12 mouse cellular contexts compared by ENCODE assay signal in genomic region chr2:71651662-71652061, GRCm38 (mm10).
DNase-seq lines count a peak whose midpoint lies in the region; ATAC-seq and TF ChIP-seq lines count a peak whose summit lies in the region.
"Had no signal": no experiment of that assay in that cellular context is flagged by ENCODE, and none has a peak within 500 bp of the region (broad histone marks: within the 10 kb centered on the region; RNA-seq: fewer than 3 reads in every experiment).

No protein-coding gene starts in this region.

- H3K9ac ChIP-seq in ES-Bruce4 (ENCODE audit: low read depth, poor library complexity, severe bottlenecking): 0 out of 2 replicates have a peak overlapping the region, but pooled peaks have one; percentile 29
- H3K9ac ChIP-seq in forebrain, embryonic 15.5 days (replicated peaks): no peak overlapping the region
- H3K9ac ChIP-seq in midbrain, embryonic 11.5 days (ENCODE audit: low read length): no peak overlapping the region
- H3K9ac ChIP-seq: heart, embryonic 12.5 days; kidney, embryonic 15.5 days had no signal

- TF ChIP-seq CTCF in ES-Bruce4 (IDR thresholded peaks at IDR 0.05; ENCODE audit: low read depth, low read length): no peak

- H3K9me3 ChIP-seq in ES-Bruce4 (replicated peaks; ENCODE audit: control insufficient read depth, insufficient read depth, low read length, poor library complexity, severe bottlenecking): no peaks in the 10 kb centered on the region
- H3K9me3 ChIP-seq in forebrain, embryonic 15.5 days: no peaks in the 10 kb centered on the region
- H3K9me3 ChIP-seq in midbrain, embryonic 11.5 days (ENCODE audit: control insufficient read depth, low read length): no peaks in the 10 kb centered on the region
- H3K9me3 ChIP-seq: heart, embryonic 12.5 days; kidney, embryonic 15.5 days had no signal

- TF ChIP-seq EP300 in ES-Bruce4 (IDR thresholded peaks at IDR 0.05; ENCODE audit: insufficient read depth, low read depth, low read length): no peak

- WGBS in forebrain, embryonic 15.5 days: 0% methylated on average over 2 of the region's 2 CpGs
- WGBS in midbrain, embryonic 11.5 days: 16% methylated on average over 2 of the region's 2 CpGs

- peak; percentile 41 for DNase-seq in embryo, embryonic 11 days
- no peak for DNase-seq in embryo, embryonic 10 days (ENCODE audit: low spot score)
- DNase-seq in midbrain, embryonic 11.5 days (ENCODE audit: low spot score, missing footprints): peak; percentile 84
- no peak for DNase-seq in gastrocnemius, postnatal 36 days
- no peak for DNase-seq in gastrocnemius, adult 18-20 months (ENCODE audit: low spot score)
- no peak for DNase-seq in right cerebral cortex, adult 18-20 months
- DNase-seq: cerebellum, adult 11-12 months had no signal

- H3K4me2 ChIP-seq in forebrain, embryonic 15.5 days (replicated peaks): no peak overlapping the region
- no peak overlapping the region for H3K4me2 ChIP-seq in midbrain, embryonic 11.5 days

- H3K36me3 ChIP-seq in ES-Bruce4 (ENCODE audit: control insufficient read depth, insufficient read depth, low read length, poor library complexity, severe bottlenecking): no peaks in the 10 kb centered on the region
- no peaks in the 10 kb centered on the region for H3K36me3 ChIP-seq in forebrain, embryonic 15.5 days
- no peaks in the 10 kb centered on the region for H3K36me3 ChIP-seq in midbrain, embryonic 11.5 days (ENCODE audit: control insufficient read depth, insufficient read depth, low read length)
- H3K36me3 ChIP-seq: heart, embryonic 12.5 days; kidney, embryonic 15.5 days had no signal

- no peak overlapping the region for H3K4me3 ChIP-seq in ES-Bruce4 (ENCODE audit: low read depth, low read length)
- no peak overlapping the region for H3K4me3 ChIP-seq in forebrain, embryonic 15.5 days
- no peak overlapping the region for H3K4me3 ChIP-seq in midbrain, embryonic 11.5 days (ENCODE audit: low read depth, low read length)
- H3K4me3 ChIP-seq: heart, embryonic 12.5 days; kidney, embryonic 15.5 days had no signal

- TF ChIP-seq POLR2A in ES-Bruce4 (IDR thresholded peaks at IDR 0.05; ENCODE audit: insufficient read depth, low read length): no peak

- no peaks in the 10 kb centered on the region for H3K27me3 ChIP-seq in ES-Bruce4 (ENCODE audit: control insufficient read depth, insufficient read depth, low read length, poor library complexity, severe bottlenecking)
- H3K27me3 ChIP-seq in forebrain, embryonic 15.5 days: no peaks in the 10 kb centered on the region
- no peaks in the 10 kb centered on the region for H3K27me3 ChIP-seq in midbrain, embryonic 11.5 days (ENCODE audit: control insufficient read depth, insufficient read depth, low read length)
- H3K27me3 ChIP-seq: heart, embryonic 12.5 days; kidney, embryonic 15.5 days had no signal

- H3K4me1 ChIP-seq in ES-Bruce4 (ENCODE audit: control insufficient read depth, insufficient read depth, low read length): peaks cover 4% of the 10 kb centered on the region
- peaks cover 47% of the 10 kb centered on the region for H3K4me1 ChIP-seq in forebrain, embryonic 15.5 days
- peaks cover 27% of the 10 kb centered on the region for H3K4me1 ChIP-seq in midbrain, embryonic 11.5 days (ENCODE audit: control insufficient read depth, insufficient read depth, low read length)

- no peak for ATAC-seq in forebrain, embryonic 15.5 days (replicated peaks)
- ATAC-seq in midbrain, embryonic 11.5 days (ENCODE audit: low FRiP score): no peak
- ATAC-seq: activated CD4-positive, CD25-positive, alpha-beta regulatory T cell, adult 4 months had no signal

- intact Hi-C loops in gastrocnemius, postnatal 36 days (cut with DNase I): no loop called here

- peak overlapping the region; percentile 97 for H3K27ac ChIP-seq in ES-Bruce4 (ENCODE audit: insufficient read depth, low read length)
- H3K27ac ChIP-seq in forebrain, embryonic 15.5 days (replicated peaks): peak overlapping the region; percentile 77
- peak overlapping the region; percentile 63; the same call in 1 of the 2 replicates for H3K27ac ChIP-seq in midbrain, embryonic 11.5 days (ENCODE audit: low read depth, low read length)

Comparison
In these comparisons a context has a peak if more than half of its experiments do, and no peak if none do; other contexts are left out.
1. DNase-seq: peak in embryo, embryonic 11 days (single experiment) and midbrain, embryonic 11.5 days (single experiment); none in embryo, embryonic 10 days (single experiment), gastrocnemius, postnatal 36 days (0 of 2), gastrocnemius, adult 18-20 months (single experiment) and right cerebral cortex, adult 18-20 months (single experiment).
2. Peak in every context shown above with its lines, with median percentiles within 50 percentile points of each other: H3K27ac ChIP-seq.